Mouse (Mus musculus) liver, adult (tissue): Measurements from ENCODE around the gene Aph1b.

Experiments
- GATA4 ChIP-seq: IDR thresholded peaks from 2 replicates; pipeline ENCODE4 v1.6.1; 2014; ENCODE audit warnings: mild to moderate bottlenecking, low read length; ENCODE audit not compliant: insufficient replicate concordance

Aph1b gene

GRCm38 (mm10) chr9:66795464-66796324 is at the start of gene Aph1b:
Gene Aph1b (minus strand): TSS chr9:66795490.
- TF ChIP-seq GATA4 = no peak

GRCm38 (mm10) chr9:66835097-66835480 is 39.8 kb upstream of the Aph1b start:
- no peak for TF ChIP-seq GATA4

DNA sequence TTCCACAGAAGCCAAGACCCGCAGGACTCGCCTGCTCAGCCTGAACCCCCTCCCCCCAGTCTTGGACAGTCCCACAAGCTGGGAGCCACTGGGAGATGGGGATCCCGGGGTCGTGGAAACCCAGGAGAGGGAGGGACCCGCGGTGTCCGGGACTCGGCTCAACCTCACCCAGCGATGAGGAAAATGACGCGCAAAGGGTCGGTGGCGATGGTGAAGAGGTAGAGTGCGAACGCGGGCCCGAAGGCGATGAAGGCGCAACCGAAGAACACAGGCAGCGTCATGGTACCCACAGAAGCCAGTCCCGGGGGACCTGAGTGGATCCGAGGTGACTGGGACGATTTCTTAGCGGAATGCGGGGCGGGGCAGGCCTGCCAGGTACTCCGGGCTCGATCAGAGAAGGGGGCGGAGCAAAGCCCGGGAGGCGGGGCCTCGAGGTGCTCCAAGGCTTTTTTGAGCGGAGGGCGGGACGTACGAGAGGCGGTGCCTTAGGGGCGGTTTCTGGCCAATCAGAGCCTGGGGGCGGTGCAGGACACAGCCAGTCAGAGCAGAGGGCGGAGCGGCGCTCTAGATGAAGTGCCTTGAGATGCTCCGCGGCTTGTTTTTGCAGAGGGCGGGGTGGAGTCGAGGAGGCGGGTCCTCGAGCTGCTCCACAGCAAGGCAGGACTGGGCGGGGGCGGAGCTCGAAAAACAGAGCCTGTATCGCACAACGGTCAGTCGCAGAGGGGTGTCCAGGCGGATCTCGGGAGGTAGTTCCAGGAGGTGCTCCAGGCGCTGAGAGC is 39.2 kb upstream of the Aph1b start, which contains the start of gene Aph1c:
TSS of gene Aph1c (minus strand) at position 409 of the 779 bp plus-strand sequence.
- TF ChIP-seq GATA4 = no peak

GRCm38 (mm10) chr9:66833851-66834250 is 38.6 kb upstream of the Aph1b start:
- TF ChIP-seq GATA4 = no peak

DNA sequence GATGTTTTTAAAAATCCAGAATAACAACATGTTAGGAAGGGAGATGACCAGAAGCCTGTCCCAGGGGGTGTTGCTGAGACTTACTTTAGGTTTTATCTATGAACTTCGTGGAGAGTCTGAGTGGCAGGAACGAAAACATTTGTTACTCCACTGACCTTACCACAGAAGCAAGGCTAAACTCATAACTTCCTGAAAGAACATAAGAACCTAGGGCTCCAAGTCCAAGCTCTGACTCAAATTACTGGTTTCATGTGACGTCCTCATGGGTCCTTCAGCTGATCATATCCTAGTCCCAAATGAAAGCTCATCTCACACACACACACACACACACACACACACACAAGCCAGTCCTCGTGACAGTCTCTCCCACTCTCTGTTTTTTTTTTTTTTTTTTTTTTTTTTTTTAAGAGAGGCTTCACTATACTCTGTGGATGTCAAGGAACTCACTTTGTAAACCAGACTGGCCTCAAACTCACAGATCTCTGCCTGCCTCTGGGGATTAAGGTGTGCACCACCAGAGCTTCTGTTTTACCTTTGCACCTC is 37.1 kb upstream of the Aph1b start:
- TF ChIP-seq GATA4 = no peak

- no peak for TF ChIP-seq GATA4
Measured at GRCm38 (mm10) chr9:66825990-66826389, 30.7 kb upstream of the Aph1b start.

DNA sequence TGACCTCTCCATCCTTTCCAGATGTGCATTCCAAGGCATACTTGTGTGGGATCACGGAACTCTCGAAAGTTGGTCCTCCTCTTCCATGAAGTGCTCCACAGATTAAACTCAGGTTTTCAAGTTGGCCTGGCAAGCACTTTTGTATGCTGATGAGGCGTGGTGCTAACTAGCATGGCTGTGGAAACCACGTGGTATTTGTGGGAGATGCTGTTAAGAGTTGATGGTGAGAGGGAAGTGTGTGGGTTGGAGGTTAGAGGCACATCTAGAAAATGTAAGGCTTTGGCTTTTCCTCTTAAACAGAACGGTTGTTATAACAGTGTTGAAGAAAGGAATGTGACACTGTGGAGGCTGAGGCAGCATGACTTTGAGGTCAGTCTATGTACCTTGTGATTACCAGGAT is 25.7 kb upstream of the Aph1b start:
- no peak for TF ChIP-seq GATA4

GRCm38 (mm10) chr9:66813392-66813791 is 18.1 kb upstream of the Aph1b start:
- no peak for TF ChIP-seq GATA4

DNA sequence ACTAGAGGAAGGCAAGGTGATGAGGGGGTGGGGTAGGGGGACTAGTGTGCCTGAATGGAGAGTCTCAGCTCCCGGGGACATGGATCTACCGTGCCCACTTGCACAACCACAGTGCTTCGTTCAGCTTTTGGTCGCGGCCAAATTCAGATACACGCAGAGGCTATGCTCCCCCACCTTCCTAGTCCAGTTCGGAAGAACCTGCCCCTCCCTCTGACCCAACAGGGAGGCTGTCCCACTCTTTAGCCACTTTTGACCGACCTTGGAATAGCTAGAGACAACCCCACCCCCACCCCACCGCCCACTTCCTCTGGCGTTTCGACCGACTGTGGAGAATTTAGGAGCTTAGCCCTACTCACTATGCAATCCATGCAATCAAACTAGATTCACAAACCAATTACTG is 6.7 kb upstream of the Aph1b start:
- no peak for TF ChIP-seq GATA4

DNA sequence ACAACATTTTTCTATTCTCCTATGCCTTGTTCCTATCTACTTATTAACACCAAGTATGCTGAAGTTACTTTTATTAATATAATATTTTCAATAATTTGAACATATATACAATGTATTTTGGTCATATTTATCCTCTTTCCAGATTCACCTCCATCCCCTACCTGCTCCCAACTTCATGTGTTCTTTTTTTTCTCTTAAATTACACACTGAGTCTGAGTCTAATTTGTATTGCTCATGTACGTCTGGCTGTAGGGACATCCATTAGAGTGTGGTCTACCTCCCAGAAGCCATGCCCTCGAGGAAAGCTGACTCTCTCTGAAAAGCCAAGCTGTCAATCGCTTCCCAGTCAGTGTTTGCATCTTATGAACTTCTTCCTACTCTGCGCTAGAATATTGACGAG is 1.4 kb upstream of the Aph1b start, which contains the start of gene Gm10647:
TSS of gene Gm10647 (plus strand) at position 301 of the 400 bp plus-strand sequence.
- no peak for TF ChIP-seq GATA4

GRCm38 (mm10) chr9:66794629-66795463 is 444 bp downstream of the Aph1b start:
- no peak for TF ChIP-seq GATA4

- no peak for TF ChIP-seq GATA4
Measured at GRCm38 (mm10) chr9:66787821-66788220, 7.5 kb downstream of the Aph1b start.

DNA sequence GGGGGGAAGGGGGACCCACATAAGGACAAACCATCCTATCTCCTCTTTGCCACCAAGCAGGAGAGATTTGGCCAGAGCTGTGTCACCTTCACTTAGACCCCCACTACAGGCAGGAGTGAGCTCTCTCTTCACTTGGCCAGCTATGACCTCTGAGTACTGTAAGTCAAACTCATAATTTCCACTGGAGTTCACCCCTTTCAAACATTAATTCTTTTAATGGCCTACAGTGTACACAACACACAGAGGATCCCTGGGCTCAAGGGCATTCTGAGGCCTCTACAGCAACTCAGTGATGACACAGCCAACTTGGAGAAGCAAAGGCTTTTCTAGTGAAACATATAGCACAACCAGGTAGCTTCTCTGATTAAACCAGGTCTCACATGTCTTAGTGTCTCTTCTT is 24.6 kb downstream of the Aph1b start:
- TF ChIP-seq GATA4 = no peak

GRCm38 (mm10) chr9:66769275-66769674 is 26.0 kb downstream of the Aph1b start:
- TF ChIP-seq GATA4 = no peak

GRCm38 (mm10) chr9:66768721-66769120 is 26.6 kb downstream of the Aph1b start:
- no peak for TF ChIP-seq GATA4
